Mouse (Mus musculus) midbrain, embryonic 16.5 days (tissue): Measurements from ENCODE around the gene Gpr155. TPM values are rescaled to one million over a fixed set of nuclear protein-coding genes. Genes with fewer than 3 reads are reported as not detected.

ENCODE experiments used
- ATAC-seq: fragments of 200-750 bp; cut with Nextera tagmentation; 2 replicates; pipeline ENCODE4 v1.8.0; 2017; ENCODE audit warnings: moderate TSS enrichment
- H3K27ac ChIP-seq: fragments of 300-500 bp; sonication (generic); 2 replicates; pipeline ENCODE4 v1.5.1; 2014; ENCODE audit warnings: mild to moderate bottlenecking, low read length, mixed read lengths
- H3K27me3 ChIP-seq: fragments of 300-500 bp; sonication (generic); 2 replicates; pipeline ENCODE4 v1.6.1; 2014; ENCODE audit warnings: low read depth, low read length, mixed read lengths; ENCODE audit not compliant: control insufficient read depth, insufficient read depth
- H3K36me3 ChIP-seq: fragments of 300-500 bp; sonication (generic); 2 replicates; pipeline ENCODE4 v1.6.1; 2014; ENCODE audit warnings: mild to moderate bottlenecking, low read length, moderate library complexity, mixed read lengths; ENCODE audit not compliant: control insufficient read depth, insufficient read depth
- H3K4me1 ChIP-seq: fragments of 300-500 bp; sonication (generic); 2 replicates; pipeline ENCODE4 v1.6.1; 2014; ENCODE audit warnings: mild to moderate bottlenecking, low read length, mixed read lengths; ENCODE audit not compliant: control insufficient read depth, insufficient read depth
- H3K4me2 ChIP-seq: fragments of 300-500 bp; sonication (generic); 2 replicates; pipeline ENCODE4 v1.6.1; 2014; ENCODE audit warnings: mild to moderate bottlenecking, low read length, mixed read lengths
- H3K4me3 ChIP-seq: fragments of 300-500 bp; sonication (generic); 2 replicates; pipeline ENCODE4 v1.5.1; 2014; ENCODE audit warnings: low read depth, mild to moderate bottlenecking, low read length, moderate library complexity, mixed read lengths
- H3K9ac ChIP-seq: fragments of 300-500 bp; sonication (generic); 2 replicates; pipeline ENCODE4 v1.6.1; 2014; ENCODE audit warnings: low read depth, low read length, mixed read lengths
- H3K9me3 ChIP-seq: fragments of 300-500 bp; sonication (generic); replicated peaks from 2 replicates; pipeline ENCODE4 v1.6.1; 2014; ENCODE audit warnings: mild to moderate bottlenecking, low read length, mixed read lengths; ENCODE audit not compliant: control insufficient read depth, poor library complexity, severe bottlenecking
- WGBS: fragments of 180-500 bp; shearing (Covaris S2); extraction: QIAGEN DNeasy Blood & Tissue Kit; methylation state at CpG from one replicate; pipeline ENCODE4 v1.1.7; 2014; 5-methylcytosine and 5-hydroxymethylcytosine counted together
- polyA plus RNA-seq: library from polyadenylated mRNA; unstranded; fragments of >200 nt; fragmentation: Nextera tagmentation; extraction: Ambion mirVana; gene quantifications from 2 replicates; pipeline ENCODE4 v1.2.1, GENCODE M21; 2015

Gpr155 gene
- polyA plus RNA-seq, 1 experiment from 2014 or later: 13.7 TPM

DNA sequence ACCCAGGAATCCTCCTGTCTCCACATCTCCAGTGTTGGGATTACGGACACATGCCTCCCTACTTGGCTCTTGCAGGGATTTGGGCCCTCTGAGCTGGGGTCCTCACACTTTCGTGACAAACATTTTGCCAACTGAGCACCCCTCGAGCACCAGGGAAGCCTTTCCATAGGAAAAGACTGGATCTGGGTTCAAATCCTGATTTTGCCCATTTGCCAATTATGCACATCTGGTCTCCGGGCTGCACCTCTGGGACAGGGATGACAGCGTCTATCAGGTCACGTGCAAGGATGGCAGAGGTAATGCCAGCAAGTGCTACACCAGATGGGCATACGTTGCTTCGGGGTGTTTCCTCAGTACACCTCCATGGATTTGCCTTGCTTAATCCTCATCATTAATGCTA lies 23.7 kb upstream of the Gpr155 start:
- no peak overlapping the region for H3K4me2 ChIP-seq
- H3K4me3 ChIP-seq: no peak overlapping the region
- no peaks in the 10 kb centered on the region for H3K36me3 ChIP-seq
- no peak overlapping the region for H3K9ac ChIP-seq
- no peaks in the 10 kb centered on the region for H3K27me3 ChIP-seq
- ATAC-seq: no peak
- H3K4me1 ChIP-seq: no peaks in the 10 kb centered on the region
- H3K27ac ChIP-seq: no peak overlapping the region
- WGBS: 94% methylated on average over 8 of the region's 8 CpGs
- no peaks in the 10 kb centered on the region for H3K9me3 ChIP-seq

GRCm38 (mm10) chr2:73407662-73408061 lies 21.3 kb upstream of the Gpr155 start:
- Histone ChIP-seq H3K36me3 (no peaks in the 10 kb centered on the region), H3K27ac (no peak overlapping the region), H3K9ac (no peak overlapping the region), H3K4me3 (no peak overlapping the region), H3K27me3 (no peaks in the 10 kb centered on the region), H3K4me1 (no peaks in the 10 kb centered on the region), H3K9me3 (no peaks in the 10 kb centered on the region), H3K4me2 (no peak overlapping the region)
- 43% methylated on average over 4 of the region's 4 CpGs for WGBS
- ATAC-seq: no peak

DNA sequence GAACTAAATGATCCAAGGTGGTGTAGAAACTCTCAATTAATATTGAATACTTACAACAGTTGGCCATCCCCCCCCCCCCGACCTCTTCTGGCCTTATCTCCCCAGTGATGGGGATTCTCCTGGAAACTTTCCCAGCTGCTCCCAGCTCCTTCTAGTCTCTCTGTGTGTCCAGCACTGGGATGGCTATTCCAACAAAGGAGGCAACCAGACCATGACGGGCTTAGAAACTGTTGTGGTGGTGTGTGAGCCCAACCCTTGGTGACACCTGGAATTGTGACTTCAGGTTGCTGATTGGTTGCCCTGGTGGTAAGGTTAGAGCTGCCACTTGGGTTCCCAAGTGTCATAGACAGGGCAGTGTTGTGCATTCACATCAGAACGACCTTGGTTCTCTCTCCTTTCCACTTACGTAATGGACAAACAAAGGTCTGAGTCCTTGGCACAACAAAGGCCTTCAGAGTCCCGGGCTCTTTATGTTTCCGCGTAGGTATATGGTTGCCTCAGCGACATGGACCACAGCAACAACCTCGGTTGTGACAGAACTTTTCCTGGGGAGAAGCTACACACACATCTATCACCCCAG lies 20.1 kb upstream of the Gpr155 start:
- no peak for ATAC-seq
- WGBS: 86% methylated on average over 9 of the region's 9 CpGs
- H3K27ac ChIP-seq: no peak overlapping the region

DNA sequence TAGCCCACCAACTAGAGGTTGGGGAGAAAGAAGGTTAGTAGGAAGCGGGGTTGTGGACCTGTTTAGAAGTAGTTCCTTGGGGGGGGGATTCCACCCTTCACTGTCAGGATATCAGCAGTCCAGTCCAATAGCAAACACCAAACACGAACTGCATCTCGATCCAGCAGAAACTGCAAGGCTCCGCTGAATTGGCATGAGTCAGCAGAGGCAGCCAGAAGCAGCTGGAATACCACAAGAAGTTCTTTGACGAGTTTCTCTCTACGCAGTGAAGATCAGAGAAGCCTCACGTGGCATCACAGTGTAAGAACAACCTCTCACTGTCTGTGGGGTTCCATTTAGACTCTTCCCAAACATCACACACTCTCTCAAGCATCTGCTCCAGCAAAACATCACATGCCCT lies 18.6 kb upstream of the Gpr155 start:
- no peak overlapping the region for H3K4me2 ChIP-seq
- no peaks in the 10 kb centered on the region for H3K27me3 ChIP-seq
- no peak overlapping the region for H3K4me3 ChIP-seq
- ATAC-seq: no peak
- no peaks in the 10 kb centered on the region for H3K36me3 ChIP-seq
- no peaks in the 10 kb centered on the region for H3K9me3 ChIP-seq
- no peak overlapping the region for H3K27ac ChIP-seq
- no peak overlapping the region for H3K9ac ChIP-seq
- 95% methylated on average over 7 of the region's 7 CpGs for WGBS
- H3K4me1 ChIP-seq: no peaks in the 10 kb centered on the region

More for the DNA sequence above, 20.1 kb upstream of the Gpr155 start:
- Histone ChIP-seq H3K9ac (no peak overlapping the region), H3K4me3 (no peak overlapping the region), H3K4me2 (no peak overlapping the region), H3K9me3 (no peaks in the 10 kb centered on the region), H3K27me3 (no peaks in the 10 kb centered on the region), H3K36me3 (no peaks in the 10 kb centered on the region), H3K4me1 (no peaks in the 10 kb centered on the region)

DNA sequence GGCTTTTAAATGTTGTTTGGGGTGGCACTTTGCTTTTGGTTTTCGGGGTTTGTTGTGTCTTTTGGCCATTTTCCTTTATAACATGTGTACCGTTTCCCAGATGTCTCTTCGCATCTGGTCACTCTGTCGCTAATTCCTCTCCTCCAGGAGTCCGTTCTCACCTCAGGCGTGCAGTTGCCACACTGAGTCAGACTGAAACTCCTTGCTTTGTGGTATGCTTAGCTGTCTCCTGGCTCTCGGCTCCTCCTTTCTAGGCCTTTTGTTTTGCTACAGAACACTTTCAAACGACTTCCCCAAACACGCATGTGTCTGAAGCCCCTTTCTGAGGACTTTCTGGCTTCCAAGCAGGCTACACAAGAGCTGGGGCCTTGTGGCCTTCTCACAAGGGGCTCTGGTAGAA lies 18.1 kb upstream of the Gpr155 start:
- H3K4me3 ChIP-seq: no peak overlapping the region

DNA sequence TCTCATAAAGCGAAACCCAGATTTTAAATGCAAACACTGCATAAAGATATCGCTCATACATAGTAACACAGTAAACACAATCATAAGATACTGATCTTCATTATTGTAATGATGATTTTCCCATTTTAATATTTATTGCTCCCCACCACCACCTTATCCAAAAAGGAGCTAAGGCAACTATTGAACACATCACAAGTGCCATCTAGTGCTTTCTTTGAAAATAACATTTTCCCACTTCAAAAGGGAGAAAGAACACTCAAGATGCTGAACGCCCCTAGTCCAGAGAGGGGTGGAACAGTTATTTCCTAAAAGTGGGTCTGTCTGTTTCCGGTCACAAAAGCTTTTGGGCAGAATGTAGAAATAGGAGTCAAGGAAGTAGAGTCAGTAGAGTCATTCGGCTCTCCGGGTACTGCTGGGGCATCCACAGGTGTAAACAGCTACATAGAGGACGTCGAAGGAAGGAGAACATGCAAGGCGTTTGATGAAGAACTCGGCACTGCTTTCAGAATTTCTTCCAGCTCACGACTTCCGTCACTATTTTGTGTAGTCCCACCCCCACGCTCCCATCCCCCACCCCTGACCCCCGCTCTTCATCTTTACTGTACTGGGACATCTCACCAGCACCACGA lies 17.1 kb upstream of the Gpr155 start:
- ATAC-seq: no peak
- Histone ChIP-seq H3K27me3 (no peaks in the 10 kb centered on the region), H3K9ac (no peak overlapping the region), H3K27ac (no peak overlapping the region), H3K36me3 (no peaks in the 10 kb centered on the region), H3K4me3 (no peak overlapping the region), H3K4me2 (no peak overlapping the region), H3K4me1 (no peaks in the 10 kb centered on the region), H3K9me3 (no peaks in the 10 kb centered on the region)
- WGBS: 85% methylated on average over 15 of the region's 15 CpGs

More for the DNA sequence above, 18.1 kb upstream of the Gpr155 start:
- H3K9ac ChIP-seq: no peak overlapping the region
- ATAC-seq: no peak
- H3K27me3 ChIP-seq: no peaks in the 10 kb centered on the region
- H3K4me2 ChIP-seq: no peak overlapping the region
- no peaks in the 10 kb centered on the region for H3K36me3 ChIP-seq
- no peaks in the 10 kb centered on the region for H3K4me1 ChIP-seq
- no peaks in the 10 kb centered on the region for H3K9me3 ChIP-seq
- H3K27ac ChIP-seq: no peak overlapping the region
- WGBS: 86% methylated on average over 9 of the region's 9 CpGs

GRCm38 (mm10) chr2:73401689-73402088 lies 15.3 kb upstream of the Gpr155 start:
- Histone ChIP-seq H3K36me3 (no peaks in the 10 kb centered on the region), H3K27ac (no peak overlapping the region), H3K9ac (no peak overlapping the region), H3K4me2 (no peak overlapping the region), H3K4me3 (no peak overlapping the region), H3K4me1 (no peaks in the 10 kb centered on the region), H3K27me3 (no peaks in the 10 kb centered on the region), H3K9me3 (no peaks in the 10 kb centered on the region)
- WGBS: 63% methylated on average over 1 of the region's 1 CpGs
- ATAC-seq: no peak

DNA sequence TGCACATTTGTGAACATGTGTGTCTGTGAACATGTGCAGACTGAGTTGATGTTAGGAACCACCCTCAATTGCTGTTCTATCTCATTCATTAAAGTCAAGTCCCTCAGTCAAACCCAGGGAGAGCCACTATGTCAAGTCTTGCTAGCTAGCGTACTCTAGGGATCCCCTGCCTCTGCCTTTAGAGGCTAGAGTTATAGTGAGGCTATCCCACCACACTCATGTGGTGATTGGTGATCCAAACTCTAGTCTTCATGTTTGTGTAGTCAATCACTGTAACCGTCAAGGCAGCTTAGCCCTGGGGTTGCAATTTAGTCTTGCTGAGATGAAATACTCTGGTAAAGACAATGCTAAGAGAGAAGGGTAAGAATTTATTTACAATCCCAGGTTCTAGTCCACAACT lies 11.1 kb upstream of the Gpr155 start:
- 91% methylated on average over 2 of the region's 2 CpGs for WGBS
- Histone ChIP-seq H3K4me1 (no peaks in the 10 kb centered on the region), H3K4me3 (no peak overlapping the region), H3K9me3 (no peaks in the 10 kb centered on the region), H3K27me3 (no peaks in the 10 kb centered on the region), H3K9ac (no peak overlapping the region), H3K27ac (no peak overlapping the region), H3K4me2 (no peak overlapping the region), H3K36me3 (no peaks in the 10 kb centered on the region)
- ATAC-seq: no peak

DNA sequence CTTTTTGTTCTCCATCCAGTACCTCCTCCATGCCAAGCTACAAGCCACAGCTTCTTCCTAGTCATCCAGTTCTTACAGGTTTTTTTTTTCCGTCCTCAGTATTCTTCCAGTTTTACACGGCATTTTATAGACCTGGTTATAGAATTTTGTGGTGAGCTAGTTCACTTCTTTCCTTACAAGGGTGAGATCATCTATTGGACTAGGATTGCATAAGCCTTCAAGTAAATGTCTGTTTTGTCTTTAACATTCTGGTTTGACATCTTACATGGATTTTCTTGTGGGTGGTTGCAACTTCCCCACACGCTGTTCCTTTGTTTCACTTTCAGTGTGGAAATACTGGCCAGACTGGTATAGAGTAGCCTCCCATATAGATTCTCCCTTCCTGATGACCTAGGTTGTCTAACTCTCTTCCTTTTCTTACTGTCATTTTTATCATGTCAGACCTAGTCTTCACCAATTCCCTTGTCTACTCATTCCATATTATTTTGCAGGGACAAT lies 10.5 kb upstream of the Gpr155 start:
- Histone ChIP-seq H3K27me3 (no peaks in the 10 kb centered on the region), H3K4me1 (no peaks in the 10 kb centered on the region), H3K36me3 (no peaks in the 10 kb centered on the region), H3K4me2 (no peak overlapping the region), H3K27ac (no peak overlapping the region), H3K9me3 (no peaks in the 10 kb centered on the region), H3K9ac (no peak overlapping the region), H3K4me3 (no peak overlapping the region)
- no peak for ATAC-seq
- WGBS: 97% methylated on average over 3 of the region's 3 CpGs
